Mouse (Mus musculus) liver, postnatal 0 days (tissue): ENCODE data around the gene Ccdc93. TPM values are rescaled to one million over a fixed set of nuclear protein-coding genes. Genes with fewer than 3 reads are reported as not detected.

Experiments
- ATAC-seq: fragments of 200-750 bp; cut with Nextera tagmentation; 2 replicates; pipeline ENCODE4 v1.8.0; 2017; ENCODE audit warnings: mild to moderate bottlenecking, moderate library complexity
- DNase-seq: peaks from one replicate; pipeline ENCODE4 v3.0.0-alpha.2; 2016
- H3K27ac ChIP-seq: fragments of 300-500 bp; sonication (generic); 2 replicates; pipeline ENCODE4 v1.5.1; 2014; ENCODE audit warnings: antibody characterized with exemption, moderate library complexity, mild to moderate bottlenecking, low read depth
- H3K27me3 ChIP-seq: fragments of 300-500 bp; sonication (generic); 2 replicates; pipeline ENCODE4 v1.6.1; 2014; ENCODE audit warnings: low read length, control low read depth, mixed read lengths; ENCODE audit not compliant: insufficient read depth
- H3K36me3 ChIP-seq: fragments of 300-500 bp; sonication (generic); replicated peaks from 2 replicates; pipeline ENCODE4 v1.6.1; 2014; ENCODE audit warnings: mild to moderate bottlenecking, control low read depth, low read length, moderate library complexity, mixed read lengths; ENCODE audit not compliant: insufficient read depth
- H3K4me1 ChIP-seq: fragments of 300-500 bp; sonication (generic); 2 replicates; pipeline ENCODE4 v1.6.1; 2014; ENCODE audit warnings: antibody characterized with exemption, mild to moderate bottlenecking, control low read depth; ENCODE audit not compliant: insufficient read depth
- H3K4me2 ChIP-seq: fragments of 300-500 bp; sonication (generic); 2 replicates; pipeline ENCODE4 v1.6.1; 2014; ENCODE audit warnings: low read depth, mild to moderate bottlenecking, low read length, moderate library complexity, mixed read lengths
- H3K4me3 ChIP-seq: fragments of 300-500 bp; sonication (generic); 2 replicates; pipeline ENCODE4 v1.5.1; 2014; ENCODE audit warnings: low read depth, low read length
- H3K9ac ChIP-seq: fragments of 300-500 bp; sonication (generic); replicated peaks from 2 replicates; pipeline ENCODE4 v1.6.1; 2014; ENCODE audit warnings: mild to moderate bottlenecking, moderate library complexity
- H3K9me3 ChIP-seq: fragments of 300-500 bp; sonication (generic); 2 replicates; pipeline ENCODE4 v1.6.1; 2016; ENCODE audit warnings: mild to moderate bottlenecking, control low read depth, low read length, mixed read lengths
- CTCF ChIP-seq: sonication (generic); IDR thresholded peaks from 2 replicates; pipeline ENCODE4 v1.5.1; 2016; ENCODE audit warnings: antibody characterized with exemption, low read depth
- EP300 ChIP-seq: IDR thresholded peaks from 2 replicates; pipeline ENCODE4 v1.6.1; 2016; ENCODE audit warnings: antibody characterized with exemption, low read depth, mild to moderate bottlenecking
- WGBS: fragments of 180-500 bp; shearing (Covaris S2); extraction: QIAGEN DNeasy Blood & Tissue Kit; methylation state at CpG from one replicate; pipeline ENCODE4 v1.1.7; 2014; ENCODE audit not compliant: insufficient replicate concordance; 5-methylcytosine and 5-hydroxymethylcytosine counted together
- polyA plus RNA-seq: library from polyadenylated mRNA; unstranded; fragments of >200 nt; fragmentation: Nextera tagmentation; extraction: Ambion mirVana; gene quantifications from 2 replicates; pipeline ENCODE4 v1.2.1, GENCODE M21; 2015

The Ccdc93 gene
- polyA plus RNA-seq, 1 experiment from 2014 or later: 3.1 TPM

DNA sequence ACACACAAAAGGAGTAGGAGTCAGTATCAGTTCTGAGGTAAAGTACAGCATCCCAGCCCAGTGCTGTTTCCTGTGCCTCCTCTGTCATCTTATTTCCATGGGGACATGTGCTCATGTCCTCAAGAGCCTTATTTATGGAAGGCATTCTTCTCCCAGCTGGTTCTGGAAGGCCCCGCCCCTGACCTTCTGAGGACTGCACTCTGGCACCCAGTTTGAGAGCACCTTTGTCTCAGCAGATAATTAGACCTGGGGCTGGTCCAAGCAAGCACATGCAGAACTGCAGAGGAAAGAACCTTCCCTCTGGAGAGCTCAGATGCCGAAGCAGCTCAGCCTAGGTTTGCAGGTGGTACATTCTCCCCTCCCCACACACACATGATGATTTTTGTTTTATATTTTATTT lies 37.4 kb downstream of the Ccdc93 start:
- DNase-seq (no peak), ATAC-seq (no peak)
- Histone ChIP-seq H3K36me3 (peaks cover 27% of the 10 kb centered on the region), H3K9me3 (no peaks in the 10 kb centered on the region), H3K4me1 (peaks cover 2% of the 10 kb centered on the region; the same call in 1 of the 2 replicates), H3K9ac (no peak overlapping the region), H3K4me2 (no peak overlapping the region), H3K27ac (no peak overlapping the region), H3K4me3 (no peak overlapping the region), H3K27me3 (no peaks in the 10 kb centered on the region)
- WGBS: 72% methylated on average over 2 of the region's 2 CpGs
- TF ChIP-seq EP300: no peak
- TF ChIP-seq CTCF: no peak

DNA sequence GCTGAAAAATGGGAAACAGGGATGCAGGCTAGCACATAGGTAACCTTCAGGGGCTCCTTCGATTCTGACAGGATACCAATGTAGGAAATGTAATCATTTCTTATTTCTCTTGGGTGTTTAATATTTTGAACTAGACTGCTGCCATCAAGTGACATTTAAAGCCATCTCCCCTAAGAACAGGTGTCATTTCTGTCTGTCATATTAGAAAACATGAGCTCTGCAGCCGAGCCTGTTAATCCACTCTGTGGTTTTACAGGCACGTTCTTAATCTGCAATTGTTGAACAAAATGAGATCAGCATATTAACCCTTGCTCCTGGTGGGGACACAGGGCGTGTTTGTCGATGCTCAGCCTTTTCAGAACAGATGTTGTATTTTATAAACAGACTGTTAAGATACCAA lies 40.7 kb downstream of the Ccdc93 start:
- Histone ChIP-seq H3K27ac (no peak overlapping the region), H3K36me3 (peaks cover 24% of the 10 kb centered on the region), H3K9ac (no peak overlapping the region), H3K9me3 (no peaks in the 10 kb centered on the region), H3K4me2 (no peak overlapping the region), H3K27me3 (no peaks in the 10 kb centered on the region), H3K4me1 (no peaks in the 10 kb centered on the region), H3K4me3 (no peak overlapping the region)
- ATAC-seq (no peak), DNase-seq (no peak)
- TF ChIP-seq CTCF (no peak), EP300 (no peak)
- WGBS: 65% methylated on average over 5 of the region's 5 CpGs

DNA sequence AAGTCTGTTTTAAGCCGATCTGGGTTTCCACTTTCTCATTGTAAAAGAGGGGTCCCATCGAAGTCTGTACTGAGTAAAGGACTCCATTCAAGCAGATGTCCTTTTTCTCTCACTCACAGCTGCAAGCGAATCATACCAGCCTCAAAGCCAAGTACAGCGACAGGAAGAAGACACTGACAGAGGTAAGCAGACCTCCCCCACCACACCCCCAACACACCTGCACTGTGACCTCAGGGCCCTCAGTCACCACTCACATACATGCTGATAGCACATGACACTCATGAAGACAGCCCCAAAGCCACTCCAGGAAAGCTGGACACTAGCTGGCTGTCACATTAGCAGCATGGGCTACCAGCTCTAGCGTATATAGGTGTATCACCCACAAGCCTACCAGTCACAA lies 46.9 kb downstream of the Ccdc93 start:
- Histone ChIP-seq H3K4me1 (no peaks in the 10 kb centered on the region), H3K9me3 (no peaks in the 10 kb centered on the region), H3K27me3 (no peaks in the 10 kb centered on the region), H3K4me3 (no peak overlapping the region), H3K27ac (no peak overlapping the region), H3K4me2 (no peak overlapping the region), H3K36me3 (peaks cover 57% of the 10 kb centered on the region), H3K9ac (no peak overlapping the region)
- DNase-seq (no peak), ATAC-seq (no peak)
- TF ChIP-seq EP300 (no peak), CTCF (no peak)
- WGBS: 86% methylated on average over 5 of the region's 5 CpGs

DNA sequence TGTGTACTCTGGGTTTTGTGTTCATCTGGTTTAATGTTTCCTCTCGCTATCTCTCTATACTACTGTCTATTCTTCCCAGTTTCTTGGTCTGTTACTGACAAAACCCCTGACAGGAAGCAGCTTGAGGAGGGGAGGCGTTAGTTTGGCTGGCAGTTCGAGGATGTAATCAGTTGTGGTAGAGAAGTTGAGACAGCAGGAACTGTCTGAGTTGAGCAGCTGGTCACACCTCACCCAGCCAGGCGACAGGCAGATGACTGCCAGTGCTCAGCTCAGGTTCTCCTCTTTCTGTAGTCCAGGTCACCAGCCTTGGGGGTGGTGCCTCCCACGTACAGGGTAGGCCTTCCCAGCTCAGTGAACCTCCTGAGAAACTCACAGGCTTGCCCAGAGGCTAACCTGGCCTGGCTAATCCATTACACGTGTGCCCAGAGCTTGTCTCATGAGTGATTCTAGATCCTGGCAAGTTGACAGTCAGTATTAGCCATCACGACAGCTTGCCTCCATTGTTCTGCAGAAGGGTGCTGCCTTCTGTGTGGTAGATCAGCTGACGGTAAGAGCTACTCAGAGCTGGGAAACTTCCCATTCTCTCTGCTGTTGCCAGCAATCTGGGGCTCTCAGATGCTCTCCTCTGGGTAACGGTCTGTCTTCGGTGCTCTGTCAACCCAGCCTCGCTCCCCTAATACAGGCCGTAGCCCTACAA lies 47.6 kb downstream of the Ccdc93 start:
- H3K36me3 ChIP-seq: peaks cover 60% of the 10 kb centered on the region
- 0 out of 2 replicates have a peak, but pooled peaks have one; percentile 17 for ATAC-seq

DNA sequence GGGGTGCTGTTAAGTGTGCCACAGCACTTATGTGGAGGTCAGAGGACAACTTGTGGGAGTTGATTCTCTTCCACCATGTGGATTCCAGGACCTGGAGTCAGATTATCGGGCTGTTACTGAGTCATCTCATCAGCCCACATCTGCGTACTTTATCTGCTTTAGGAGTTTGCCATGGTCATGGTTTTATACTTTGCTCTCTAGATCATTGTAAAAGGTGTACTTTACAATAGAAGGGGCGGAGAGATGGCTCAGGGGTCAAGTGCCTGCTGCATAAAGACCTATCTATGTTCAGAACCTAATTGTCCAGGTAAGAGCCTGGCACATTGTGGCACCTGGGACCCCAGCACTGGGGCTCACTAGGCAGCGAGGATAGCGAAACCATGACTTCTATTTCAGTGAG lies 48.6 kb downstream of the Ccdc93 start:
- TF ChIP-seq CTCF (no peak), EP300 (no peak)
- ATAC-seq (no peak), DNase-seq (no peak)
- Histone ChIP-seq H3K36me3 (peaks cover 60% of the 10 kb centered on the region), H3K4me2 (no peak overlapping the region), H3K27ac (no peak overlapping the region), H3K27me3 (no peaks in the 10 kb centered on the region), H3K4me3 (no peak overlapping the region), H3K4me1 (no peaks in the 10 kb centered on the region), H3K9ac (no peak overlapping the region), H3K9me3 (no peaks in the 10 kb centered on the region)
- WGBS: 80% methylated on average over 5 of the region's 5 CpGs

More for the DNA sequence above, 47.6 kb downstream of the Ccdc93 start:
- Histone ChIP-seq H3K27me3 (no peaks in the 10 kb centered on the region), H3K9ac (no peak overlapping the region), H3K4me3 (no peak overlapping the region), H3K27ac (no peak overlapping the region), H3K4me1 (no peaks in the 10 kb centered on the region), H3K9me3 (no peaks in the 10 kb centered on the region), H3K4me2 (no peak overlapping the region)
- DNase-seq: no peak
- WGBS: 43% methylated on average over 12 of the region's 12 CpGs
- no peak for TF ChIP-seq EP300
- TF ChIP-seq CTCF: no peak

DNA sequence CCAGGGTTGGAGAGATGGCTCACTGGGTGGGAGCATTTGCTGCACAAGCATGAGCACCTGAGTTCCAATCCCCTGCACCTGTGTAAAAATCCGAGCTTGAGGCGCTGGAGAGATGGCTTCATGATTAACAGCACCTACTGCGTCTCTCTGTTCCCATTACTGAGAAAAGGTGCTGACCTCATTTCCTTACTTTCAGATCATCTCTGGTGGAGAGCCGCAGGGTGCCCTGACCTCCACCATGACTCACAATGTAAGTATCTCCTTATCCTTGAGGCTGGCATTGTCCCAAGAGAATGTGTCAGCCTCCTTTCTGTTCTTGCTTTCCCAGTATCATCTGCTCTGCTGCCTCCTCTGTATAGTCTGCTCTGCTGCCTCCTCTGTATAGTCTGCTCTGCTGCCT lies 52.2 kb downstream of the Ccdc93 start:
- no peak overlapping the region for H3K4me2 ChIP-seq
- 80% methylated on average over 4 of the region's 4 CpGs for WGBS
- no peaks in the 10 kb centered on the region for H3K9me3 ChIP-seq
- H3K9ac ChIP-seq: no peak overlapping the region
- TF ChIP-seq EP300 (no peak), CTCF (no peak)
- H3K36me3 ChIP-seq: peaks cover 58% of the 10 kb centered on the region
- no peak overlapping the region for H3K4me3 ChIP-seq
- no peak overlapping the region for H3K27ac ChIP-seq
- no peak for ATAC-seq
- H3K4me1 ChIP-seq: no peaks in the 10 kb centered on the region
- no peak for DNase-seq
- H3K27me3 ChIP-seq: no peaks in the 10 kb centered on the region
